In genomic region chr4:150371580-150372380, GRCm38 (mm10) we compare ENCODE assay signal across 8 mouse cellular contexts.
DNase-seq lines count a peak whose midpoint lies in the region; ATAC-seq and TF ChIP-seq lines count a peak whose summit lies in the region.

No protein-coding gene starts in this region.

- peak; percentile 70 for ATAC-seq in embryonic facial prominence, embryonic 13.5 days (ENCODE audit: insufficient number of reproducible peaks, insufficient read depth, low FRiP score, low TSS enrichment, low read depth)
- peak; percentile 88 for ATAC-seq in kidney, embryonic 14.5 days (ENCODE audit: low FRiP score, low TSS enrichment)
- peak; percentile 64 for ATAC-seq in monocyte, adult 5-6 weeks (replicated peaks; ENCODE audit: insufficient number of reproducible peaks, low FRiP score, low TSS enrichment, poor library complexity, severe bottlenecking)

- no peak for TF ChIP-seq CTCF in C2C12 (IDR thresholded peaks at IDR 0.05; ENCODE audit: control insufficient read depth, insufficient read depth, insufficient read length)
- TF ChIP-seq CTCF in liver, adult 2 months (IDR thresholded peaks at IDR 0.05; ENCODE audit: low read depth, low read length), result no peak

- WGBS in embryonic facial prominence, embryonic 13.5 days, result under 1% methylated on average over 57 of the region's 58 CpGs
- WGBS in heart, embryonic 10.5 days, result 1% methylated on average over 56 of the region's 58 CpGs
- WGBS in kidney, embryonic 14.5 days, result under 1% methylated on average over 47 of the region's 58 CpGs
- WGBS in liver, adult 2 months, result under 1% methylated on average over 58 of the region's 58 CpGs

- H3K4me1 ChIP-seq in embryonic facial prominence, embryonic 13.5 days, result peaks cover 68% of the 10 kb centered on the region
- H3K4me1 ChIP-seq in heart, embryonic 10.5 days, result peaks cover 62% of the 10 kb centered on the region
- peaks cover 63% of the 10 kb centered on the region for H3K4me1 ChIP-seq in kidney, embryonic 14.5 days (ENCODE audit: control insufficient read depth, insufficient read depth, low read length)
- peaks cover 15% of the 10 kb centered on the region for H3K4me1 ChIP-seq in liver, adult 2 months (ENCODE audit: control insufficient read depth, insufficient read depth, low read length)

- no peaks in the 10 kb centered on the region for H3K27me3 ChIP-seq in C2C12 (ENCODE audit: control insufficient read depth, insufficient read depth, insufficient read length)
- H3K27me3 ChIP-seq in embryonic facial prominence, embryonic 13.5 days, result no peaks in the 10 kb centered on the region
- no peaks in the 10 kb centered on the region for H3K27me3 ChIP-seq in heart, embryonic 10.5 days (ENCODE audit: insufficient read depth, poor library complexity, severe bottlenecking)
- no peaks in the 10 kb centered on the region for H3K27me3 ChIP-seq in kidney, embryonic 14.5 days (ENCODE audit: control insufficient read depth, insufficient read depth, low read length)
- H3K27me3 ChIP-seq in liver, adult 2 months (ENCODE audit: control insufficient read depth, insufficient read depth, low read length), result no peaks in the 10 kb centered on the region

- DNase-seq in adrenal gland, postnatal 4 days (ENCODE audit: low spot score in 2 of 2), result peak; percentile 46 to 57
- DNase-seq in heart, embryonic 10.5 days (ENCODE audit: low spot score), result peak; percentile 94
- peak; percentile 55 for DNase-seq in liver, adult 2 months (ENCODE audit: extremely low read depth, low read depth, low spot score)
- peak; percentile 71 to 76 for DNase-seq in spleen, postnatal 36 days (ENCODE audit: low spot score in 2 of 2)

- H3K4me2 ChIP-seq in embryonic facial prominence, embryonic 13.5 days, result peak overlapping the region; percentile 96
- peak overlapping the region; percentile 92 for H3K4me2 ChIP-seq in kidney, embryonic 14.5 days (replicated peaks; ENCODE audit: low read depth, low read length)

- peaks cover 99% of the 10 kb centered on the region for H3K79me2 ChIP-seq in C2C12 (ENCODE audit: control insufficient read depth, insufficient read depth)
- peaks cover 22% of the 10 kb centered on the region; the same call in 1 of the 2 replicates for H3K79me2 ChIP-seq in liver, adult 2 months (ENCODE audit: control insufficient read depth, insufficient read depth, low read length)

- peak overlapping the region; percentile 91 for H3K9ac ChIP-seq in embryonic facial prominence, embryonic 13.5 days
- H3K9ac ChIP-seq in kidney, embryonic 14.5 days (ENCODE audit: low read depth, low read length), result peak overlapping the region; percentile 86
- peak overlapping the region; percentile 93 for H3K9ac ChIP-seq in liver, adult 2 months (ENCODE audit: low read depth, low read length)

- peaks cover 62% of the 10 kb centered on the region for H3K79me3 ChIP-seq in C2C12 (ENCODE audit: low read depth)

- peak overlapping the region; percentile 95 for H3K27ac ChIP-seq in embryonic facial prominence, embryonic 13.5 days
- H3K27ac ChIP-seq in heart, embryonic 10.5 days, result peak overlapping the region; percentile 98
- peak overlapping the region; percentile 90 for H3K27ac ChIP-seq in kidney, embryonic 14.5 days (ENCODE audit: low read depth, low read length)
- H3K27ac ChIP-seq in liver, adult 2 months (replicated peaks; ENCODE audit: insufficient read depth, low read depth, low read length), result peak overlapping the region; percentile 33

- peak overlapping the region; percentile 36 for H3K4me3 ChIP-seq in C2C12 (ENCODE audit: insufficient read depth, poor library complexity, severe bottlenecking)
- H3K4me3 ChIP-seq in embryonic facial prominence, embryonic 13.5 days, result peak overlapping the region; percentile 68
- H3K4me3 ChIP-seq in heart, embryonic 10.5 days, result peak overlapping the region; percentile 80
- H3K4me3 ChIP-seq in kidney, embryonic 14.5 days (ENCODE audit: low read length), result peak overlapping the region; percentile 57
- H3K4me3 ChIP-seq in liver, adult 2 months (ENCODE audit: insufficient read depth, low read depth, low read length), result peak overlapping the region; percentile 90

- no peaks in the 10 kb centered on the region for H3K36me3 ChIP-seq in C2C12 (ENCODE audit: control insufficient read depth, insufficient read depth)
- H3K36me3 ChIP-seq in embryonic facial prominence, embryonic 13.5 days, result no peaks in the 10 kb centered on the region
- no peaks in the 10 kb centered on the region for H3K36me3 ChIP-seq in heart, embryonic 10.5 days
- H3K36me3 ChIP-seq in kidney, embryonic 14.5 days (ENCODE audit: control insufficient read depth, insufficient read depth, low read length), result no peaks in the 10 kb centered on the region
- H3K36me3 ChIP-seq in liver, adult 2 months (ENCODE audit: control insufficient read depth, insufficient read depth, low read length), result no peaks in the 10 kb centered on the region

- H3K9me3 ChIP-seq in embryonic facial prominence, embryonic 13.5 days, result no peaks in the 10 kb centered on the region
- no peaks in the 10 kb centered on the region for H3K9me3 ChIP-seq in heart, embryonic 10.5 days
- H3K9me3 ChIP-seq in kidney, embryonic 14.5 days (ENCODE audit: control insufficient read depth, low read length), result no peaks in the 10 kb centered on the region

- no peak for TF ChIP-seq POLR2A in liver, adult 2 months (IDR thresholded peaks at IDR 0.05; ENCODE audit: extremely low read depth, insufficient read depth, low read length)

- peak overlapping the region; percentile 83 for H3ac ChIP-seq in C2C12 (ENCODE audit: control insufficient read depth, insufficient read length, low read depth)

TF ChIP-seq in C2C12, 6 proteins besides CTCF, POLR2A, EP300 and RAD21:
- TF ChIP-seq USF1 (IDR thresholded peaks at IDR 0.05; ENCODE audit: low read depth), result no peak
- TF ChIP-seq FOSL1 (IDR thresholded peaks at IDR 0.05; ENCODE audit: insufficient read depth, low read length, poor library complexity, severe bottlenecking), result no peak
- no peak for TF ChIP-seq CEBPB (IDR thresholded peaks at IDR 0.05; ENCODE audit: low read depth)
- TF ChIP-seq MAX (IDR thresholded peaks at IDR 0.05), result peak; percentile 75
- no peak for TF ChIP-seq MYOG (IDR thresholded peaks at IDR 0.05; ENCODE audit: control insufficient read depth, extremely low read depth, insufficient read length)
- TF ChIP-seq MYOD1 (IDR thresholded peaks at IDR 0.05; ENCODE audit: control insufficient read depth, insufficient read length, low read depth), result no peak

Comparison
In these comparisons a context has a peak if more than half of its experiments do, and no peak if none do; other contexts are left out.
1. Peak in every context shown above with its lines: DNase-seq, ATAC-seq, H3K4me3 ChIP-seq and H3K27ac ChIP-seq.
2. H3K4me3 ChIP-seq: peak in every context shown above with its lines; median percentile 90 in liver, adult 2 months; 80 in heart, embryonic 10.5 days; 68 in embryonic facial prominence, embryonic 13.5 days; 57 in kidney, embryonic 14.5 days; 36 in C2C12.
3. H3K27ac ChIP-seq: peak in every context shown above with its lines; median percentile 98 in heart, embryonic 10.5 days; 95 in embryonic facial prominence, embryonic 13.5 days; 90 in kidney, embryonic 14.5 days; 33 in liver, adult 2 months.